Mouse (Mus musculus) lung, postnatal 25 days (tissue): ENCODE data around the gene Kdm4b.

Experiments
- DNase-seq: peaks from one replicate; pipeline ENCODE4 v3.0.0; 2022; ENCODE audit warnings: low spot score

Kdm4b gene

GRCm38 (mm10) chr17:56325450-56326152 lies at the start of gene Kdm4b:
Kdm4b (plus strand) TSS chr17:56326062.
- DNase-seq, result peak; percentile 99

- DNase-seq, result peak; percentile 95
These were observed 49.0 kb upstream of the Kdm4b start, which contains the start of gene Ticam1 for GRCm38 (mm10) chr17:56276643-56277566. Ticam1 (minus strand) TSS chr17:56276786.

GRCm38 (mm10) chr17:56277567-56277893 lies 48.3 kb upstream of the Kdm4b start:
- DNase-seq, result no peak

GRCm38 (mm10) chr17:56278340-56278739 lies 47.5 kb upstream of the Kdm4b start:
- DNase-seq, result no peak

GRCm38 (mm10) chr17:56279481-56280155 lies 46.2 kb upstream of the Kdm4b start:
- no peak for DNase-seq

- no peak for DNase-seq
These were observed 44.7 kb upstream of the Kdm4b start for GRCm38 (mm10) chr17:56281193-56281592.

- DNase-seq, result no peak
These were observed 43.1 kb upstream of the Kdm4b start for GRCm38 (mm10) chr17:56282802-56283201.

- DNase-seq, result no peak
These were observed 42.5 kb upstream of the Kdm4b start for GRCm38 (mm10) chr17:56283316-56283715.

- no peak for DNase-seq
These were observed 39.9 kb upstream of the Kdm4b start for GRCm38 (mm10) chr17:56285995-56286394.

- DNase-seq, result peak; percentile 48
These were observed 38.0 kb upstream of the Kdm4b start for GRCm38 (mm10) chr17:56287830-56288229.

- DNase-seq, result no peak
These were observed 37.0 kb upstream of the Kdm4b start for GRCm38 (mm10) chr17:56288866-56289265.

- peak; percentile 72 for DNase-seq
These were observed 36.2 kb upstream of the Kdm4b start for GRCm38 (mm10) chr17:56289371-56290331.

- DNase-seq, result peak; percentile 98
These were observed 35.3 kb upstream of the Kdm4b start for GRCm38 (mm10) chr17:56290388-56291170.

GRCm38 (mm10) chr17:56291171-56291511 lies 34.7 kb upstream of the Kdm4b start:
- DNase-seq, result peak; percentile 96

- no peak for DNase-seq
These were observed 33.9 kb upstream of the Kdm4b start for GRCm38 (mm10) chr17:56291826-56292475.

GRCm38 (mm10) chr17:56292531-56293222 lies 33.2 kb upstream of the Kdm4b start, which contains the start of gene Plin3:
Plin3 (minus strand) TSS chr17:56292873.
- DNase-seq, result no peak

GRCm38 (mm10) chr17:56293291-56293690 lies 32.6 kb upstream of the Kdm4b start:
- no peak for DNase-seq

- no peak for DNase-seq
These were observed 31.6 kb upstream of the Kdm4b start for GRCm38 (mm10) chr17:56294241-56294640.

GRCm38 (mm10) chr17:56296201-56296600 lies 29.7 kb upstream of the Kdm4b start:
- DNase-seq, result no peak
